Mouse (Mus musculus) intestine, embryonic 16.5 days (tissue): ENCODE measurements around the gene Reps2. TPM values are rescaled to one million over a fixed set of nuclear protein-coding genes. Genes with fewer than 3 reads are reported as not detected.
A peak's percentile ranks its signal among the peaks of the same experiment; 100 is the strongest.

ENCODE experiments used
- ATAC-seq: fragments of 200-750 bp; cut with Nextera tagmentation; 2 replicates; pipeline ENCODE4 v1.8.0; 2017; ENCODE audit warnings: moderate TSS enrichment, moderate library complexity
- H3K27ac ChIP-seq: fragments of 300-500 bp; sonication (generic); 2 replicates; pipeline ENCODE4 v1.5.1; 2014; ENCODE audit warnings: mild to moderate bottlenecking, low read length
- H3K27me3 ChIP-seq: fragments of 300-500 bp; sonication (generic); replicated peaks from 2 replicates; pipeline ENCODE4 v1.6.1; 2014; ENCODE audit warnings: low read length, control low read depth, mixed read lengths; ENCODE audit not compliant: control insufficient read depth, insufficient read depth
- H3K36me3 ChIP-seq: fragments of 300-500 bp; sonication (generic); 2 replicates; pipeline ENCODE4 v1.6.1; 2014; ENCODE audit warnings: low read length, control low read depth; ENCODE audit not compliant: control insufficient read depth, insufficient read depth
- H3K4me1 ChIP-seq: fragments of 300-500 bp; sonication (generic); 2 replicates; pipeline ENCODE4 v1.6.1; 2014; ENCODE audit warnings: low read length, control low read depth, mixed read lengths; ENCODE audit not compliant: control insufficient read depth, insufficient read depth
- H3K4me2 ChIP-seq: fragments of 300-500 bp; sonication (generic); 2 replicates; pipeline ENCODE4 v1.6.1; 2014; ENCODE audit warnings: low read depth, low read length, control low read depth
- H3K4me3 ChIP-seq: fragments of 300-500 bp; sonication (generic); 2 replicates; pipeline ENCODE4 v1.5.1; 2014; ENCODE audit warnings: mild to moderate bottlenecking, low read length
- H3K9ac ChIP-seq: fragments of 300-500 bp; sonication (generic); 2 replicates; pipeline ENCODE4 v1.6.1; 2014; ENCODE audit warnings: low read depth, low read length
- H3K9me3 ChIP-seq: fragments of 300-500 bp; sonication (generic); 2 replicates; pipeline ENCODE4 v1.6.1; 2016; ENCODE audit warnings: low read length, control low read depth; ENCODE audit not compliant: control insufficient read depth
- WGBS: fragments of 180-500 bp; shearing (Covaris S2); extraction: QIAGEN DNeasy Blood & Tissue Kit; methylation state at CpG from one replicate; pipeline ENCODE4 v1.1.7; 2014; 5-methylcytosine and 5-hydroxymethylcytosine counted together
- polyA plus RNA-seq: library from polyadenylated mRNA; unstranded; fragments of >200 nt; fragmentation: Nextera tagmentation; extraction: Ambion mirVana; gene quantifications from 2 replicates; pipeline ENCODE4 v1.2.1, GENCODE M21; 2015

Gene Reps2
- polyA plus RNA-seq, 1 experiment from 2014 or later: 0.48 TPM

GRCm38 (mm10) chrX:162643789-162644092 is 292 bp upstream of the Reps2 start:
- no peaks in the 10 kb centered on the region for H3K4me1 ChIP-seq
- WGBS: 16% methylated on average over 4 of the region's 4 CpGs
- peak overlapping the region; percentile 91 for H3K4me2 ChIP-seq
- ATAC-seq: no peak
- no peak overlapping the region for H3K27ac ChIP-seq
- H3K4me3 ChIP-seq: peak overlapping the region; percentile 62
- H3K27me3 ChIP-seq: peaks cover 8% of the 10 kb centered on the region; the same call in 1 of the 2 replicates
- H3K9me3 ChIP-seq: no peaks in the 10 kb centered on the region
- no peak overlapping the region for H3K9ac ChIP-seq
- H3K36me3 ChIP-seq: no peaks in the 10 kb centered on the region

- Histone ChIP-seq H3K4me3 (peak overlapping the region; percentile 62), H3K9ac (0 out of 2 replicates have a peak overlapping the region, but pooled peaks have one; percentile 68), H3K4me2 (peak overlapping the region; percentile 91), H3K9me3 (no peaks in the 10 kb centered on the region), H3K4me1 (no peaks in the 10 kb centered on the region), H3K36me3 (no peaks in the 10 kb centered on the region), H3K27ac (no peak overlapping the region), H3K27me3 (peaks cover 8% of the 10 kb centered on the region; the same call in 1 of the 2 replicates)
- WGBS: 48% methylated on average over 11 of the region's 11 CpGs
- ATAC-seq: no peak; the same call in 1 of the 2 replicates
These were observed 903 bp downstream of the Reps2 start for GRCm38 (mm10) chrX:162642402-162643090.

GRCm38 (mm10) chrX:162641764-162642163 is 1.7 kb downstream of the Reps2 start:
- no peak overlapping the region for H3K9ac ChIP-seq
- H3K27ac ChIP-seq: no peak overlapping the region
- H3K27me3 ChIP-seq: peaks cover 8% of the 10 kb centered on the region; the same call in 1 of the 2 replicates
- H3K36me3 ChIP-seq: no peaks in the 10 kb centered on the region
- ATAC-seq: no peak
- H3K4me1 ChIP-seq: no peaks in the 10 kb centered on the region
- H3K9me3 ChIP-seq: no peaks in the 10 kb centered on the region
- H3K4me2 ChIP-seq: no peak overlapping the region
- no peak overlapping the region for H3K4me3 ChIP-seq
- WGBS: 62% methylated on average over 4 of the region's 4 CpGs

GRCm38 (mm10) chrX:162635159-162635558 is 8.3 kb downstream of the Reps2 start:
- H3K4me3 ChIP-seq: no peak overlapping the region
- no peaks in the 10 kb centered on the region for H3K36me3 ChIP-seq
- H3K27ac ChIP-seq: no peak overlapping the region
- 38% methylated on average over 2 of the region's 2 CpGs for WGBS
- H3K27me3 ChIP-seq: no peaks in the 10 kb centered on the region; the same call in 1 of the 2 replicates
- no peaks in the 10 kb centered on the region for H3K9me3 ChIP-seq
- H3K4me1 ChIP-seq: no peaks in the 10 kb centered on the region
- H3K4me2 ChIP-seq: no peak overlapping the region
- no peak overlapping the region for H3K9ac ChIP-seq
- no peak for ATAC-seq

- 69% methylated on average over 1 of the region's 1 CpGs for WGBS
- no peak for ATAC-seq
- Histone ChIP-seq H3K9ac (no peak overlapping the region), H3K27ac (no peak overlapping the region), H3K4me2 (no peak overlapping the region), H3K27me3 (no peaks in the 10 kb centered on the region), H3K4me1 (no peaks in the 10 kb centered on the region), H3K9me3 (no peaks in the 10 kb centered on the region), H3K4me3 (no peak overlapping the region), H3K36me3 (no peaks in the 10 kb centered on the region)
These were observed 21.4 kb downstream of the Reps2 start for GRCm38 (mm10) chrX:162622091-162622437.

GRCm38 (mm10) chrX:162621194-162622090 is 22.0 kb downstream of the Reps2 start:
- Histone ChIP-seq H3K36me3 (no peaks in the 10 kb centered on the region), H3K27me3 (no peaks in the 10 kb centered on the region), H3K4me1 (no peaks in the 10 kb centered on the region), H3K9ac (no peak overlapping the region), H3K27ac (no peak overlapping the region), H3K9me3 (no peaks in the 10 kb centered on the region), H3K4me2 (no peak overlapping the region), H3K4me3 (no peak overlapping the region)
- no peak for ATAC-seq
- WGBS: 75% methylated on average over 5 of the region's 5 CpGs

GRCm38 (mm10) chrX:162619705-162620104 is 23.7 kb downstream of the Reps2 start:
- Histone ChIP-seq H3K27me3 (no peaks in the 10 kb centered on the region), H3K36me3 (no peaks in the 10 kb centered on the region), H3K9ac (no peak overlapping the region), H3K4me3 (no peak overlapping the region), H3K9me3 (no peaks in the 10 kb centered on the region), H3K4me2 (no peak overlapping the region), H3K4me1 (no peaks in the 10 kb centered on the region), H3K27ac (no peak overlapping the region)
- no peak for ATAC-seq
- 43% methylated on average over 2 of the region's 2 CpGs for WGBS

GRCm38 (mm10) chrX:162618547-162618946 is 24.9 kb downstream of the Reps2 start:
- Histone ChIP-seq H3K36me3 (no peaks in the 10 kb centered on the region), H3K4me3 (no peak overlapping the region), H3K9me3 (no peaks in the 10 kb centered on the region), H3K27me3 (no peaks in the 10 kb centered on the region), H3K27ac (no peak overlapping the region), H3K4me1 (no peaks in the 10 kb centered on the region), H3K4me2 (no peak overlapping the region), H3K9ac (no peak overlapping the region)
- WGBS: 89% methylated on average over 3 of the region's 3 CpGs
- no peak for ATAC-seq

GRCm38 (mm10) chrX:162606113-162606512 is 37.3 kb downstream of the Reps2 start:
- no peak overlapping the region for H3K4me2 ChIP-seq
- H3K9me3 ChIP-seq: no peaks in the 10 kb centered on the region
- no peaks in the 10 kb centered on the region for H3K4me1 ChIP-seq
- no peak overlapping the region for H3K9ac ChIP-seq
- H3K27me3 ChIP-seq: no peaks in the 10 kb centered on the region
- no peak overlapping the region for H3K4me3 ChIP-seq
- no peak overlapping the region for H3K27ac ChIP-seq
- 84% methylated on average over 2 of the region's 2 CpGs for WGBS
- ATAC-seq: no peak
- H3K36me3 ChIP-seq: no peaks in the 10 kb centered on the region
